Mouse (Mus musculus) liver, postnatal 0 days (tissue): ENCODE measurements around the gene Lpcat1.

Experiments
- CTCF ChIP-seq: sonication (generic); IDR thresholded peaks from 2 replicates; pipeline ENCODE4 v1.5.1; 2016; ENCODE audit warnings: antibody characterized with exemption, low read depth
- EP300 ChIP-seq: IDR thresholded peaks from 2 replicates; pipeline ENCODE4 v1.6.1; 2016; ENCODE audit warnings: antibody characterized with exemption, low read depth, mild to moderate bottlenecking

DNA sequence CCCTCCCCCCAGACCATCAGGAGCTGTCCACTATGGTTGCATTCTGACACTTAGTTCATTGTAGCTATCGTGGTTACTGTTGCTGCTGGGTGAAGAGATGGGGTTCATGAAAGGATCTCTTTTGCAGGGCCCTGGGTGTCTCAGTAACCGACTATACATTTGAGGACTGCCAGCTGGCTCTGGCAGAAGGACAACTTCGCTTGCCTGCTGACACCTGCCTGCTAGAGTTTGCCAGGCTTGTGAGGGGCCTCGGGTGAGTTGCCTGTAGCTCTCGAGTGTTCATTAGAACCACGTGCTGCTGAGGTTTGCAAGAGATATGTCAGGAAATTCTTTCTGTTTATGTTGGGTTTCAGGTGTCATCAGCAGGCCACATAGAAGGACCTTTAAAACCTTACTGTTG, 42.9 kb downstream of the Lpcat1 start:
- TF ChIP-seq CTCF (no peak), EP300 (no peak)
